8 mouse cellular contexts compared by ENCODE assay signal in genomic region chr4:10150501-10150900, GRCm38 (mm10).
DNase-seq lines count a peak whose midpoint lies in the region; ATAC-seq and TF ChIP-seq lines count a peak whose summit lies in the region.

No protein-coding gene starts in this region.

- 9% methylated on average over 2 of the region's 2 CpGs for WGBS in intestine, postnatal 0 days
- 13% methylated on average over 2 of the region's 2 CpGs for WGBS in intestine, embryonic 15.5 days

- no peak for TF ChIP-seq EP300 in ES-Bruce4 (IDR thresholded peaks at IDR 0.05; ENCODE audit: insufficient read depth, low read depth, low read length)

- H3K9me3 ChIP-seq in intestine, postnatal 0 days (ENCODE audit: control insufficient read depth) = no peaks in the 10 kb centered on the region
- H3K9me3 ChIP-seq in intestine, embryonic 15.5 days = no peaks in the 10 kb centered on the region
- no peaks in the 10 kb centered on the region for H3K9me3 ChIP-seq in ES-Bruce4 (replicated peaks; ENCODE audit: control insufficient read depth, insufficient read depth, low read length, poor library complexity, severe bottlenecking)

- H3K9ac ChIP-seq in intestine, postnatal 0 days (ENCODE audit: low read depth, low read length) = no peak overlapping the region
- H3K9ac ChIP-seq in intestine, embryonic 15.5 days = no peak overlapping the region
- H3K9ac ChIP-seq in ES-Bruce4 (ENCODE audit: low read depth, poor library complexity, severe bottlenecking) = no peak overlapping the region

- DNase-seq in 3T3-L1 (ENCODE audit: low read depth, low spot score) = peak; percentile 46
- DNase-seq in cerebellum, postnatal 14 days = peak; percentile 68 to 79
- peak; percentile 13 to 74 for DNase-seq in kidney, postnatal 36 days
- DNase-seq in right cerebral cortex, postnatal 4 days = peak; percentile 22
- no peak for DNase-seq in spleen, postnatal 36 days (ENCODE audit: low spot score in 2 of 2)

- no peaks in the 10 kb centered on the region for H3K27me3 ChIP-seq in intestine, postnatal 0 days (replicated peaks; ENCODE audit: control insufficient read depth, insufficient read depth, low read length)
- H3K27me3 ChIP-seq in intestine, embryonic 15.5 days (replicated peaks) = no peaks in the 10 kb centered on the region
- no peaks in the 10 kb centered on the region; the same call in 1 of the 2 replicates for H3K27me3 ChIP-seq in ES-Bruce4 (ENCODE audit: control insufficient read depth, insufficient read depth, low read length, poor library complexity, severe bottlenecking)

- no peak overlapping the region for H3K4me3 ChIP-seq in intestine, postnatal 0 days (ENCODE audit: low read depth, low read length)
- no peak overlapping the region for H3K4me3 ChIP-seq in intestine, embryonic 15.5 days (replicated peaks)
- H3K4me3 ChIP-seq in ES-Bruce4 (ENCODE audit: low read depth, low read length) = no peak overlapping the region

- H3K4me2 ChIP-seq in intestine, postnatal 0 days (replicated peaks; ENCODE audit: low read depth) = no peak overlapping the region
- H3K4me2 ChIP-seq in intestine, embryonic 15.5 days (replicated peaks) = no peak overlapping the region

- ATAC-seq in intestine, postnatal 0 days = no peak
- no peak for ATAC-seq in intestine, embryonic 15.5 days

- TF ChIP-seq POLR2A in ES-Bruce4 (IDR thresholded peaks at IDR 0.05; ENCODE audit: insufficient read depth, low read length) = no peak

- no peaks in the 10 kb centered on the region for H3K4me1 ChIP-seq in intestine, postnatal 0 days (replicated peaks; ENCODE audit: control insufficient read depth, insufficient read depth, low read length)
- H3K4me1 ChIP-seq in intestine, embryonic 15.5 days (replicated peaks) = no peaks in the 10 kb centered on the region
- H3K4me1 ChIP-seq in ES-Bruce4 (ENCODE audit: control insufficient read depth, insufficient read depth, low read length) = no peaks in the 10 kb centered on the region

- H3K27ac ChIP-seq in intestine, postnatal 0 days (ENCODE audit: low read depth, low read length) = no peak overlapping the region
- H3K27ac ChIP-seq in intestine, embryonic 15.5 days = no peak overlapping the region
- H3K27ac ChIP-seq in ES-Bruce4 (ENCODE audit: insufficient read depth, low read length) = no peak overlapping the region

- H3K36me3 ChIP-seq in intestine, postnatal 0 days (ENCODE audit: control insufficient read depth, insufficient read depth) = no peaks in the 10 kb centered on the region
- no peaks in the 10 kb centered on the region for H3K36me3 ChIP-seq in intestine, embryonic 15.5 days
- H3K36me3 ChIP-seq in ES-Bruce4 (ENCODE audit: control insufficient read depth, insufficient read depth, low read length, poor library complexity, severe bottlenecking) = no peaks in the 10 kb centered on the region

- TF ChIP-seq CTCF in intestine, postnatal 0 days (IDR thresholded peaks at IDR 0.05; ENCODE audit: low read depth) = peak; percentile 78
- peak; percentile 2 for TF ChIP-seq CTCF in ES-Bruce4 (IDR thresholded peaks at IDR 0.05; ENCODE audit: low read depth, low read length)

Comparison
In these comparisons a context has a peak if more than half of its experiments do, and no peak if none do; other contexts are left out.
1. DNase-seq: peak in 3T3-L1 (single experiment), cerebellum, postnatal 14 days (2 of 2), kidney, postnatal 36 days (2 of 2) and right cerebral cortex, postnatal 4 days (single experiment); none in spleen, postnatal 36 days (0 of 2).